Mouse (Mus musculus) liver, embryonic 14.5 days (tissue): ENCODE measurements around the gene Gabarapl2. TPM values are rescaled to one million over a fixed set of nuclear protein-coding genes. Genes with fewer than 3 reads are reported as not detected.

Experiments
- ATAC-seq: fragments of 200-750 bp; cut with Nextera tagmentation; 2 replicates; pipeline ENCODE4 v1.8.0; 2017; ENCODE audit warnings: moderate number of reproducible peaks, mild to moderate bottlenecking, moderate library complexity; ENCODE audit not compliant: insufficient read depth
- DNase-seq, 3 experiments: peaks; one replicate each; pipeline ENCODE4 v3.0.0-alpha.2; 2012 to 2013; ENCODE audit warnings: low read depth in 3 of 3, low spot score in 3 of 3
- H3K27ac ChIP-seq: fragments of 300-500 bp; sonication (generic); 2 replicates; pipeline ENCODE4 v1.5.1; 2014; ENCODE audit warnings: moderate library complexity, mild to moderate bottlenecking, control low read depth, inconsistent platforms
- H3K27me3 ChIP-seq: fragments of 300-500 bp; sonication (generic); 2 replicates; pipeline ENCODE4 v1.6.1; 2014; ENCODE audit warnings: mild to moderate bottlenecking, low read length, moderate library complexity; ENCODE audit not compliant: control insufficient read depth, insufficient read depth
- H3K36me3 ChIP-seq: fragments of 300-500 bp; sonication (generic); replicated peaks from 2 replicates; pipeline ENCODE4 v1.6.1; 2014; ENCODE audit warnings: low read depth; ENCODE audit not compliant: control insufficient read depth, insufficient read depth
- H3K4me1 ChIP-seq, 2 experiments: fragments of 200-500 bp in 1 of 2; fragments of 300-500 bp in 1 of 2; sonication (generic) in 1 of 2; replicated peaks; 2 replicates each; pipeline ENCODE4 v1.6.1; 2012 to 2014; ENCODE audit warnings: antibody characterized with exemption in 1 of 2, inconsistent platforms in 1 of 2, low read length in 1 of 2; ENCODE audit not compliant: control insufficient read depth in 2 of 2, insufficient read depth in 2 of 2
- H3K4me2 ChIP-seq: fragments of 300-500 bp; sonication (generic); 2 replicates; pipeline ENCODE4 v1.6.1; 2014; ENCODE audit warnings: low read depth, mild to moderate bottlenecking, control low read depth, moderate library complexity
- H3K4me3 ChIP-seq, 2 experiments: fragments of 200-500 bp in 1 of 2; fragments of 300-500 bp in 1 of 2; sonication (generic) in 1 of 2; 2 replicates each; pipeline ENCODE4 v1.5.1; 2012 to 2014; ENCODE audit warnings: low read depth in 2 of 2, low read length in 2 of 2, mild to moderate bottlenecking in 2 of 2, control low read depth in 1 of 2, inconsistent platforms in 1 of 2, moderate library complexity in 1 of 2; ENCODE audit not compliant: insufficient read depth in 1 of 2
- H3K9ac ChIP-seq: fragments of 300-500 bp; sonication (generic); replicated peaks from 2 replicates; pipeline ENCODE4 v1.6.1; 2014; ENCODE audit warnings: mild to moderate bottlenecking, control low read depth, moderate library complexity
- H3K9me3 ChIP-seq: fragments of 300-500 bp; sonication (generic); 2 replicates; pipeline ENCODE4 v1.6.1; 2016; ENCODE audit warnings: low read length, mixed read lengths; ENCODE audit not compliant: control insufficient read depth
- CTCF ChIP-seq: IDR thresholded peaks from 2 replicates; pipeline ENCODE4 v1.5.1; 2016; ENCODE audit warnings: antibody characterized with exemption, low read depth, control low read depth
- EP300 ChIP-seq: IDR thresholded peaks from 2 replicates; pipeline ENCODE4 v1.6.1; 2016; ENCODE audit warnings: antibody characterized with exemption, low read depth
- WGBS: fragments of 180-500 bp; shearing (Covaris S2); extraction: QIAGEN DNeasy Blood & Tissue Kit; methylation state at CpG from one replicate; pipeline ENCODE4 v1.1.7; 2014; ENCODE audit not compliant: insufficient replicate concordance; 5-methylcytosine and 5-hydroxymethylcytosine counted together
- polyA plus RNA-seq, 2 experiments: library from polyadenylated mRNA; depleted of rRNA in 1 of 2; stranded (reverse) in 1 of 2; unstranded in 1 of 2; fragments of >200 nt; fragmentation: Nextera tagmentation in 1 of 2; extraction: Ambion mirVana in 1 of 2; gene quantifications; 2 replicates each; pipeline versions ENCODE4 v1.2.1 to v1.2.3; 2012 to 2014

Gene Gabarapl2
- polyA plus RNA-seq, 2 experiments: 50.5 to 184 TPM

DNA sequence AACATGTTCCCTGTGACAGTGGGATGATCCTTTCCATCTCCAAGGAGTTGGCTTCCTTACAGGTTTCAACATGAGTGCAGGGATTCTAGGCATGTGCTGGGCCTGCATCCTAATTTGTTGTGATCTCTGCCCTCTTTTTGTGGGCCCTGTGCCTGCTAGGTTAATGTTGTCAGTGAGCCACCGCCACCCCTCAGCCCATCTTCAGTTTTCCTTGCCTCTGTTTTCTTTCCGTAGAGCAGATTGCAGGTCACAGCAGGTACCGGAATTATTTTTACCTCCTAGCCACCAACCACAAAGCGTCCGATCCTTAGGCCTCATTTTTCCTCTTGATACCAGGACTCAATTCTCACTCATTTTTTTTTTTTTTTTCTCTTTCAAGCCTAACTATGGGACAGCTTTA, 11.4 kb downstream of the Gabarapl2 start:
- no peaks in the 10 kb centered on the region for H3K27me3 ChIP-seq
- no peak for ATAC-seq
- no peak overlapping the region for H3K4me2 ChIP-seq
- H3K4me1 ChIP-seq: no peaks in the 10 kb centered on the region
- H3K4me3 ChIP-seq: no peak overlapping the region
- H3K36me3 ChIP-seq: peaks cover 29% of the 10 kb centered on the region
- DNase-seq: no peak
- no peaks in the 10 kb centered on the region for H3K9me3 ChIP-seq
- no peak for TF ChIP-seq EP300
- no peak for TF ChIP-seq CTCF
- 94% methylated on average over 5 of the region's 5 CpGs for WGBS
- H3K27ac ChIP-seq: no peak overlapping the region
- H3K9ac ChIP-seq: no peak overlapping the region

DNA sequence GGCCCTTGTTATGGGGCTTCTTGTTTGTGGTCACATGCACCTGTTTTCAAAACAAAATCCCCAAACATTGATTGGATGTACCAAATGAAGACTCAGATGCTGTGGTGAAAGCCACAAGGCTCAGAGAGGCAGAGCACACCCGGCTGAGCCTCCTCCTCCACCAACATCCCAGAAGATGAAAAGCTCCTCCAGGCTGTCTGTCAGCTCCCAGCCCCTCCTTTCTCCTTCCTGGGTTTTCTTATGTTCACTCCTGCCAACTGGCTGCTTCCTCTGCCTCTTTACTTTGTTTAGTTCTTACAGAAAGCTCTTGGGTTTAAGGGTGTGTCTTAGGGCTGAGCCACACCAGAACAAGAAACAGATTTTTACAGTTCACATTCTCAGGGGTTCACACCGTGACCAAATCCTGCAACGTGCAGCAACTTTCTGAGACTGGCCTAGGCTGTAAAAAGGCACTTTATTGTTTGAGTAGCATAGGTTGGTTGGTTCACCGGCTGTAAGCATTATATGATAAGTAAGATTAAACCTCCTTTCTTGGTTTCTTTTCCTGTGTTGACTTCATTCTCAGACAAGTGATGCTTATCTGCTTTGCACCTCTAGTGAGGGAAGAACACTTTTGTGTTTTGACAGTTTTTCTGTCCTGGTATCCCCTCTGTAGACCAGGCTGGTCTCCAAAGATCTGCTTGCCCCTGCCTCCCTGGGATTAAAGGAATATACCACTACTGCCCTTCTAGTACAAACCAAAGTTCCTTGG, 14.5 kb downstream of the Gabarapl2 start:
- TF ChIP-seq EP300 (no peak), CTCF (no peak)
- H3K4me3 ChIP-seq: no peak overlapping the region
- H3K4me2 ChIP-seq: no peak overlapping the region
- H3K36me3 ChIP-seq: peaks cover 23% of the 10 kb centered on the region
- no peaks in the 10 kb centered on the region for H3K4me1 ChIP-seq
- no peak overlapping the region for H3K27ac ChIP-seq
- DNase-seq (no peak), ATAC-seq (no peak)
- no peaks in the 10 kb centered on the region for H3K27me3 ChIP-seq
- no peak overlapping the region for H3K9ac ChIP-seq
- no peaks in the 10 kb centered on the region for H3K9me3 ChIP-seq
- 74% methylated on average over 4 of the region's 4 CpGs for WGBS

DNA sequence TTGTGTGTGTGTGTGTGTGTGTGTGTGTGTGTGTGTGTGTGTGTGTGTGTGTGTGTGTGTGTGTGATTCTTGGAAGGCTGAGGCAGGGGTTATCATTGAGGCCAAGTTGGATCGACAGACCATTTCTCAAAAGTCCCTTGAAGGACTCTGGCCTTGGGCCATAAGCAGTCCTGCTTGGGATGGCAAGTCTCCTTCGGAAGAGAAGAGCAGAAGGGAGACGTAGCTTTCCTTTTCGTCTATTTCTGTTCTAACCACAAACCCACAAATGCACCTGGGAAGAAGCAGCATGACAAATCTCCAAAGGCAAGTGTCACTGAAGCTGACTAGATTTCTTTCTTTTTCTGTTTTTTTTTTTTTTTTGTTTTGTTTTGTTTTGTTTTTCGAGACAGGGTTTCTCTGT, 15.4 kb downstream of the Gabarapl2 start:
- H3K27ac ChIP-seq: no peak overlapping the region
- WGBS: 64% methylated on average over 5 of the region's 5 CpGs
- H3K9ac ChIP-seq: no peak overlapping the region
- H3K9me3 ChIP-seq: no peaks in the 10 kb centered on the region
- peaks cover 23% of the 10 kb centered on the region for H3K36me3 ChIP-seq
- H3K4me1 ChIP-seq: no peaks in the 10 kb centered on the region
- H3K4me3 ChIP-seq: no peak overlapping the region
- TF ChIP-seq EP300: no peak
- no peak for DNase-seq
- H3K27me3 ChIP-seq: no peaks in the 10 kb centered on the region
- ATAC-seq: no peak
- H3K4me2 ChIP-seq: no peak overlapping the region

DNA sequence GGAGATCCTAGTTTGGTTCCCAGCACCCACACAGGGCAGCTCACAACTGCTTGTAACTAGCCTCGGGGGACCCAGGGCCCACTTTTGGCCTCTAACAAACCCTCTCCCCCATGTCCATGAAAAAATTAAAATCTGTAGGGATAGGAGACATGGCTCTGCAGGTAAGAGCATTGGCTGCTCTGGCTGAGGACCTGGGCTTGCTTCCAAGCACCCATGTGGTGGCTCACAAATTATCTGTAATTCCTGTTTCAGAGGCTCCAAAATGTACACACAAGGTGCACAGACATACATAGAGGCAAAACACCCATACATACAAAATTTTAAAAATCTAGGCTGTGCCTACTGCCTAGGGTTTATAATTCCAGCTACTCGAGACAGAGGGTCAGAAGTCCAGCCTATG, 16.7 kb downstream of the Gabarapl2 start:
- H3K9me3 ChIP-seq: no peaks in the 10 kb centered on the region
- no peak overlapping the region for H3K27ac ChIP-seq
- TF ChIP-seq EP300 (no peak), CTCF (no peak)
- 65% methylated on average over 2 of the region's 2 CpGs for WGBS
- H3K36me3 ChIP-seq: peaks cover 19% of the 10 kb centered on the region
- H3K9ac ChIP-seq: no peak overlapping the region
- no peak for ATAC-seq
- no peaks in the 10 kb centered on the region for H3K4me1 ChIP-seq
- H3K27me3 ChIP-seq: no peaks in the 10 kb centered on the region
- no peak overlapping the region for H3K4me2 ChIP-seq
- no peak for DNase-seq
- no peak overlapping the region for H3K4me3 ChIP-seq

DNA sequence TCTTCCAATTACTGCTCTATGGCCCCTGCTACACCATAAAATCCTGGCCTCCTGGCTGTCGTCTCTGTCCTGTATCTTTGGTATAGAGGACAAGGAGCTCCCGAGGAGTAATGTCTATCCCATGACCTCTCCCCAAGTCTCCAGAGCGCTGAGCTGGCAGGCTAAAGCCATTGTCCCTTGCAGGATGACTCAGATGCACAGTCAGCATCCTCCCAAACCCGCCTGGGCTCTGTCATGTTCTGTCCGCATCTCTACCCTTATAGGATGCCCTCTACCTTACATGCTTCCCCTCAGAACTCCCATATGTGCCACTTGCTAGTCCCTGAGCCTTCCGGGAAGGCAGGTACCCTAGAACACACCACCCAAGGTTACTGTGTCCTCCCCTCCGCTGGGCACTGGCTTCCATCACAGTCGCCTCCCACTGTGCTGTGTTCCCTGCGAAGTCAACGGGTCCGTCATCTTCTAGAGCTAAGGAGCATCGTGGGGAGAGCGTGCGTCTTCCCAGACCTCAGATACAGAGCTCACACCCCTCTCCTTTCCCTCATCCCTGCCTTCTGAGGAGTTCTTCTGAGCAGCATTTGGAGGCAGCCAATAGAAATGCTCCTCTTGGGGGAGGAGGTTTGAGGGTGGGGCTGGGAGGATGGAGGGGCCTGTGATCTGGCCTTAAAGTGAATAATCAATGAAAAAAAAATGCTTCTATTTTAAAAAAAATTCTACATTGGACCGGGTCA, 20.3 kb downstream of the Gabarapl2 start:
- 69% methylated on average over 15 of the region's 15 CpGs for WGBS

More for the DNA sequence above, 20.3 kb downstream of the Gabarapl2 start:
- no peaks in the 10 kb centered on the region for H3K4me1 ChIP-seq
- H3K9ac ChIP-seq: no peak overlapping the region
- no peak overlapping the region for H3K27ac ChIP-seq
- ATAC-seq (no peak), DNase-seq (no peak)
- H3K4me3 ChIP-seq: no peak overlapping the region
- H3K36me3 ChIP-seq: peaks cover 6% of the 10 kb centered on the region
- H3K9me3 ChIP-seq: no peaks in the 10 kb centered on the region
- H3K4me2 ChIP-seq: no peak overlapping the region
- H3K27me3 ChIP-seq: no peaks in the 10 kb centered on the region
- TF ChIP-seq EP300: no peak
- no peak for TF ChIP-seq CTCF
